Mouse (Mus musculus) intestine, embryonic 16.5 days (tissue): ENCODE measurements at regions not wholly inside any gene's neighbourhood (a gene's known extent, or its start where the extent isn't known, plus 50 kb on each side); places are given as distances from the start of the nearest gene placed in this dataset.
"Not testable (repeated sequence)": the region's sequence is repeated elsewhere in the genome, so short reads cannot be mapped to it uniquely, and the experiment has no call there.

ENCODE experiments used
- ATAC-seq: fragments of 200-750 bp; cut with Nextera tagmentation; 2 replicates; pipeline ENCODE4 v1.8.0; 2017; ENCODE audit warnings: moderate TSS enrichment, moderate library complexity
- H3K27ac ChIP-seq: fragments of 300-500 bp; sonication (generic); 2 replicates; pipeline ENCODE4 v1.5.1; 2014; ENCODE audit warnings: mild to moderate bottlenecking, low read length
- H3K27me3 ChIP-seq: fragments of 300-500 bp; sonication (generic); replicated peaks from 2 replicates; pipeline ENCODE4 v1.6.1; 2014; ENCODE audit warnings: low read length, control low read depth, mixed read lengths; ENCODE audit not compliant: control insufficient read depth, insufficient read depth
- H3K36me3 ChIP-seq: fragments of 300-500 bp; sonication (generic); 2 replicates; pipeline ENCODE4 v1.6.1; 2014; ENCODE audit warnings: low read length, control low read depth; ENCODE audit not compliant: control insufficient read depth, insufficient read depth
- H3K4me1 ChIP-seq: fragments of 300-500 bp; sonication (generic); 2 replicates; pipeline ENCODE4 v1.6.1; 2014; ENCODE audit warnings: low read length, control low read depth, mixed read lengths; ENCODE audit not compliant: control insufficient read depth, insufficient read depth
- H3K4me2 ChIP-seq: fragments of 300-500 bp; sonication (generic); 2 replicates; pipeline ENCODE4 v1.6.1; 2014; ENCODE audit warnings: low read depth, low read length, control low read depth
- H3K4me3 ChIP-seq: fragments of 300-500 bp; sonication (generic); 2 replicates; pipeline ENCODE4 v1.5.1; 2014; ENCODE audit warnings: mild to moderate bottlenecking, low read length
- H3K9ac ChIP-seq: fragments of 300-500 bp; sonication (generic); 2 replicates; pipeline ENCODE4 v1.6.1; 2014; ENCODE audit warnings: low read depth, low read length
- H3K9me3 ChIP-seq: fragments of 300-500 bp; sonication (generic); 2 replicates; pipeline ENCODE4 v1.6.1; 2016; ENCODE audit warnings: low read length, control low read depth; ENCODE audit not compliant: control insufficient read depth
- WGBS: fragments of 180-500 bp; shearing (Covaris S2); extraction: QIAGEN DNeasy Blood & Tissue Kit; methylation state at CpG from one replicate; pipeline ENCODE4 v1.1.7; 2014; 5-methylcytosine and 5-hydroxymethylcytosine counted together

DNA sequence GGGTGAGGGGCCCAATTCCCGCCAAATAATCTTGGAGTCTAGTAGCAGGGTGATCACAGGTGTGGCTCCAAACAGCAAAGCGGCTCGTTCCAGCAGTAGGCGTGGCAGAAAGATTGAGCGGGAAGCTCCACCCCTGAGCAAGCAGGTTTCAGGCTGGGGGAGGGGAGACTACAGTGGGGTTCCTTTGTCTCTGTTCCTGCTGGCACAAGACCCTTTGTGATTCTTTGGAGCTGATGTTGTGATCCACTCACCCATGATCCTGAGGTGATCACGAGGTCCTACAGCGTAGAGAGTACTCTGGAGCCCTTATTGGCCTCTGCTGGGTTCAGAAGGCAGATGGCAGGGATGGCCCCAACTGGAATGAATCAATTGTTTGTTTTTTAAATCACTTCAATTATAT is 318.7 kb downstream of the Casp12 start:
- Histone ChIP-seq H3K27ac (no peak overlapping the region), H3K4me3 (no peak overlapping the region), H3K9me3 (no peaks in the 10 kb centered on the region), H3K36me3 (no peaks in the 10 kb centered on the region), H3K4me2 (no peak overlapping the region), H3K4me1 (no peaks in the 10 kb centered on the region), H3K9ac (no peak overlapping the region), H3K27me3 (no peaks in the 10 kb centered on the region)
- WGBS: 89% methylated on average over 7 of the region's 7 CpGs
- no peak for ATAC-seq

DNA sequence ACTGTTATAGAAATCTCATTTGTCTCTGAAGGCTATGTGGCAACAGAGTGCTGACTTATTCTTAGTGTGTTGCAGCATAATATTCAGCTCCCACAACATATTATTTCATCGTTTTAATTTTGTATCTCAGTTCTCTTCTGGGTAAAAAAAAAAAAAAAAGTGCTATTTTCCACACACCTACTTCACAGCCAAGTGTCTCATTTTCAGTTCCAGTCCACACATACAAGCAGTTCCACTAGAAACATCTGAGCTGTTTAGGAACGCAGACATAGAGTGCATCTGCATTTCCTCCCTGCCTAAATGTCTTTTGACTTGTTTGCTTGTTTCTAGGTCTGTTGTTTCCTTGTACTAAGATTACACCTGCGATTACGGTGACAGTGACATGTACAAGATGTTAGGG is 328.3 kb downstream of the Casp12 start:
- WGBS: 83% methylated on average over 4 of the region's 4 CpGs
- Histone ChIP-seq H3K4me1 (no peaks in the 10 kb centered on the region), H3K4me3 (no peak overlapping the region), H3K27me3 (no peaks in the 10 kb centered on the region), H3K36me3 (no peaks in the 10 kb centered on the region), H3K9me3 (no peaks in the 10 kb centered on the region), H3K27ac (no peak overlapping the region), H3K4me2 (no peak overlapping the region), H3K9ac (no peak overlapping the region)
- ATAC-seq: no peak

DNA sequence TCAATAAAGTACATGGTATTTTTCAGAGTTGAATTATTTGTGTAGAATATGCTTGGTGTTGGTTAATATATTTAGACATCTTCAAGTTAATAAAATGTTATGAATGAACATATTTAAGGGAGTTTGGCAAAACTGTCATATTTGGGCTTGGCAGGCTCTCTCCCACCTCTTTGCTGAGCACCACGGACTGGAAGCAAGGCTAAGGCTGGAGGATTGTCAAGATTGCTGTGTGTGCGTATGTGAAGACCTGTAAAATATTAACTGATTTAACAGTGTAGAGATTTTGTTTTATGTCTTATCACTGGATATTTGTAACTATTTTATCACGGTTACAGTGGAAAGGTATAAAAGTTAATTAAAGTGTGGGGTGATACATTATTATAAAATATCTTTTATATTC is 363.3 kb downstream of the Casp12 start:
- H3K27me3 ChIP-seq: no peaks in the 10 kb centered on the region
- H3K9ac ChIP-seq: no peak overlapping the region
- WGBS: 64% methylated on average over 3 of the region's 3 CpGs
- ATAC-seq: no peak
- no peaks in the 10 kb centered on the region for H3K9me3 ChIP-seq
- H3K36me3 ChIP-seq: no peaks in the 10 kb centered on the region
- no peak overlapping the region for H3K27ac ChIP-seq
- H3K4me3 ChIP-seq: no peak overlapping the region
- no peak overlapping the region for H3K4me2 ChIP-seq
- no peaks in the 10 kb centered on the region for H3K4me1 ChIP-seq

DNA sequence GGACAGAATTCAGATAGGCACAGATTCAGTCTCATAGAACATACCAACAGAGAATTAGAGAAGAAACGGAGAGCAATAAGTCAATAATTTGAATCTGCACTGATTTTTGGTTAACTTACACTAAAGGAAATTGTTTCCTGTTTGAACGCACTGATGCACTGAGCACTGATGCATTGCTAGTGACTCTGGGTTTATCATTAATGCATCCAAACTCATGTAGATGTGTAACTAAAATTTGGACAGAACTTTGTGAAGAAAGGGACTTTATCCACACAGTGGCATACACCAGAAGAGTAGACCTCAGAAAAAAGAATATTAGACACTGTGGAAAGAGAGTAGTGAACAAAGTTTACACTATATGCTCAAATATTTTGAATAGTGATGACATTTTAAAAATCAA is 364.2 kb downstream of the Casp12 start:
- H3K27me3 ChIP-seq: no peaks in the 10 kb centered on the region
- 77% methylated on average over 2 of the region's 2 CpGs for WGBS
- H3K9ac ChIP-seq: no peak overlapping the region
- ATAC-seq: no peak
- no peaks in the 10 kb centered on the region for H3K9me3 ChIP-seq
- no peak overlapping the region for H3K27ac ChIP-seq
- H3K4me2 ChIP-seq: no peak overlapping the region
- H3K4me1 ChIP-seq: no peaks in the 10 kb centered on the region
- H3K36me3 ChIP-seq: no peaks in the 10 kb centered on the region
- no peak overlapping the region for H3K4me3 ChIP-seq

DNA sequence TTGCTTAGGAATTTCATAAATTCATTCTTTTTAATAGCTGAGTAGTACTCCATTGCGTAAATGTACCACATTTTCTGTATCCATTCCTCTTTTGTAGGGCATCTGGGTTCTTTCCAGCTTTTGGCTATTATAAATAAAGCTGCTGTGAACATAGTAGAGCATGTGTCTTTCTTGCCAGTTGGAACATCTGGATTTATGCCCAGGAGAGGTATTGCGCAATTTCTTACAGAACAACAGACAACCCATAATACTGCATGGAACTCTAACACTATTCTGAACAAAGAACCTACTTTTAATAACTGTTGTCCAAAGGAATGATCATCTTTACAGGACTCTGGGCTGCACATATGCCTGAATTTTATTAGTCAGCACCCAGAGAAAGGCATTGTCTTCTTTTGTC is 373.4 kb downstream of the Casp12 start:
- not testable (repeated sequence) for H3K27ac ChIP-seq, H3K9me3 ChIP-seq, H3K4me3 ChIP-seq, H3K4me2 ChIP-seq, H3K27me3 ChIP-seq, H3K9ac ChIP-seq, ATAC-seq, H3K4me1 ChIP-seq, H3K36me3 ChIP-seq
- 90% methylated on average over 2 of the region's 2 CpGs for WGBS

DNA sequence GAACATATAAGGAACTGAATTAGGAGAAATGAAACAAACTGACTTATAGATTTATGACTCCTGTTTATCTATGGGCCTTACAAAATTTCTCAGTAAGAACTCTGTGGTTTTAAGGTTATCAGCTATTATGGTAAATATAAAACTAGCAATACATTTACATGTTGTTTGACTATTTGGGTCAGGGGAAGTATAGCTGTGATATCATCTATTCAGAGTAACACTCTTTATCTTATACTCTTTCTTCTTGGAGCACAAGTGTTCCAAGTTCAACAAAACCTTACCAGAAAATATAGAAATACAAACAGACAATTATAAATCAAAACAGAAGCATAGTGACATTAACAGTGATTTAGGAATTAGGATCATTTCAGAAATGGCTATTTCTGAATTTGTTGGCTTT is 383.6 kb downstream of the Casp12 start:
- Histone ChIP-seq H3K4me1 (no peaks in the 10 kb centered on the region), H3K9ac (no peak overlapping the region), H3K27ac (no peak overlapping the region), H3K36me3 (no peaks in the 10 kb centered on the region), H3K4me3 (no peak overlapping the region), H3K4me2 (no peak overlapping the region), H3K9me3 (no peaks in the 10 kb centered on the region), H3K27me3 (no peaks in the 10 kb centered on the region)
- ATAC-seq: no peak

DNA sequence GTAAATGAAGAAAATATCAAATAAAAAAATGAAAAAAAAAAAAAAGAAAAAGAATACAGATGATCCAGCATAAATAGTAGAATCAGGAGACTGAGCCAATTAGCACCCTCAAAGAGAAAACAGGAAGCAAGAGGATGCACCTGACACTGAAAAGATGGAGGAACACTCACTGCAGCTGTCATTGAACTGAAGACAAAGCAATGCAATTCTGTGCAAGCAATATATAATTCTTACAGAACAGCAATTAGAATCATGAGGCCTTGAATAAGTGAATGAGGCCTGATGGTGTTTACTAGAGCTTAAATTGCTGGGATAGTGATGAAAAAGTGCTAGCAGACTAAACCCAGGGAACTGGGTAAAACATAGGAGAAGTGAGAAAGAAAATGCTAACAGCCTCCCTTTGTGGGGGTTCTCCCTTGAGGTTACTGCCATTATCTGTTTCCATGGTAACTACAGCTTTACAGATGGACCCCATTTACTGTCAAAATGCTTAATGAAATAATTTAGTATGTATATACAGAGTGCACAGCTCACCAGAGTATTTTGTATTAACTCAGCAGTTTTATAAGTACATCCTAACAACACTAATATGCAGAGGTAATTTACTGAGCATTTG is 407.6 kb downstream of the Casp12 start:
- no peak for ATAC-seq
- H3K36me3 ChIP-seq: no peaks in the 10 kb centered on the region
- H3K27ac ChIP-seq: no peak overlapping the region
- no peak overlapping the region for H3K4me3 ChIP-seq
- H3K9ac ChIP-seq: no peak overlapping the region
- no peaks in the 10 kb centered on the region for H3K9me3 ChIP-seq
- no peak overlapping the region for H3K4me2 ChIP-seq
- no peaks in the 10 kb centered on the region for H3K27me3 ChIP-seq
- no peaks in the 10 kb centered on the region for H3K4me1 ChIP-seq

DNA sequence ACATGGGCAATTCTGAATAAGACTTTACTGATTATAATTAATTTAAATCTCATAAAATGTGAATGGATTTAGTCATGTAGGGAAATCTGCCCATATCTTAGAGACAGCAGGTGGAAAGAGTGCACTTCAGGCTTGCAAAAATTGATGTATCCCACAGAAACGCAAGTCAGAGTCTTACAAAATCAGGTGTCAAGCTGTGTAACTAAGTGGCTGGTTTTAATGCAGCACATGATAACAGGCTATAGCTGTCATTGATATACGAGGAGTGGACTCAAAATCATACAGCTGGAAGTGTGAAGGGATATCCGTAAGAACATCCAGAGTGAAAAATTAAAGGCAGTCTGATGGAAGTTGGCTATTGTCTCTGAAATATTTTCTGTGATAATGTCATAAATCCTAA is 408.6 kb downstream of the Casp12 start:
- H3K9ac ChIP-seq: no peak overlapping the region
- 82% methylated on average over 3 of the region's 3 CpGs for WGBS

DNA sequence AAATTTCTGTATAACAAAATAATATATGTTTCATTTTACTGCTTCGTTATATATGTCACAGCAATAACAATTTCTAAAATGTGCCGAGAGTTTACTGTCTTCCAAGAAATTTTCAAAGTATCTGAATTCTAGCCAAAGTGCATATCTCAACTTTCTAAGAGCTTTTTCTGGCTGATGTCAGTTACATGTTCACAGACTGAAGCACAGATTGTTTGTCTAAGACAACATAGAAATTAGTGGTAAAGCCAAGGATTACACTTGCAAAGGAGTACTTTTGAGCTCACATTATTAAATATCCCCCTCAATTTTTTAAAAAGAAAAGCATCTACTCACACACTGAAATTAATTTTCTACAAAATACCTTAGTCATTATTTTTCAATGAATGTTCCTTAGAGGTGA is 407.2 kb upstream of the Pdgfd start:
- no peak for ATAC-seq
- H3K4me2 ChIP-seq: no peak overlapping the region
- 88% methylated on average over 2 of the region's 2 CpGs for WGBS
- no peaks in the 10 kb centered on the region for H3K9me3 ChIP-seq
- no peak overlapping the region for H3K4me3 ChIP-seq
- no peak overlapping the region for H3K27ac ChIP-seq
- no peaks in the 10 kb centered on the region for H3K36me3 ChIP-seq
- H3K27me3 ChIP-seq: no peaks in the 10 kb centered on the region
- H3K9ac ChIP-seq: no peak overlapping the region
- H3K4me1 ChIP-seq: no peaks in the 10 kb centered on the region

More for the DNA sequence above, 408.6 kb downstream of the Casp12 start:
- no peak for ATAC-seq
- no peak overlapping the region for H3K27ac ChIP-seq
- H3K27me3 ChIP-seq: no peaks in the 10 kb centered on the region
- no peak overlapping the region for H3K4me3 ChIP-seq
- H3K4me2 ChIP-seq: no peak overlapping the region
- no peaks in the 10 kb centered on the region for H3K4me1 ChIP-seq
- H3K9me3 ChIP-seq: no peaks in the 10 kb centered on the region
- no peaks in the 10 kb centered on the region for H3K36me3 ChIP-seq

DNA sequence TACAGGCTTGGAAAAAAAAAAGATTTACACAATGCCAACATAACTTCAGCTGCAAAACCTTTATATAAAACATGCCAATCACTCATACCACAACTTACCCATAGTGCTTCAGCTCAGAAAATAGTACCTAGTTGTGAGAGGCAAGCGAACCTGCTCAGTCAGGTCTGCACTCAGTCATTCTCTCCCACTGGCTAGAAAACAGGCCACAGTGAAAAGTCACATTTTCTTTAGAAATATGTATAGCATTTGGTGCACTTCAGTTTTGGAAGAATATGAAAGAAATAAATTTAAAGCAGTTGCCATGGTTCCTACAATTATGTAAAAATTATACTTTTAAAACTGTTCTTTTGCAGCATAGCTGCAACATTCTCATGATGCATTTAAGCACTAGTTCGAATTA is 398.5 kb upstream of the Pdgfd start:
- H3K36me3 ChIP-seq: no peaks in the 10 kb centered on the region
- no peak overlapping the region for H3K27ac ChIP-seq
- no peak overlapping the region for H3K9ac ChIP-seq
- no peaks in the 10 kb centered on the region for H3K9me3 ChIP-seq
- no peaks in the 10 kb centered on the region for H3K4me1 ChIP-seq
- H3K4me2 ChIP-seq: no peak overlapping the region
- H3K27me3 ChIP-seq: no peaks in the 10 kb centered on the region
- H3K4me3 ChIP-seq: no peak overlapping the region
- ATAC-seq: no peak
- 87% methylated on average over 2 of the region's 2 CpGs for WGBS
